Mouse (Mus musculus): ENCODE results near the gene Rnf227.
A peak's percentile ranks its signal among the peaks of the same experiment; 100 is the strongest.
"Not testable (repeated sequence)": the region's sequence is repeated elsewhere in the genome, so short reads cannot be mapped to it uniquely, and the experiment has no call there.

Gene Rnf227

DNA sequence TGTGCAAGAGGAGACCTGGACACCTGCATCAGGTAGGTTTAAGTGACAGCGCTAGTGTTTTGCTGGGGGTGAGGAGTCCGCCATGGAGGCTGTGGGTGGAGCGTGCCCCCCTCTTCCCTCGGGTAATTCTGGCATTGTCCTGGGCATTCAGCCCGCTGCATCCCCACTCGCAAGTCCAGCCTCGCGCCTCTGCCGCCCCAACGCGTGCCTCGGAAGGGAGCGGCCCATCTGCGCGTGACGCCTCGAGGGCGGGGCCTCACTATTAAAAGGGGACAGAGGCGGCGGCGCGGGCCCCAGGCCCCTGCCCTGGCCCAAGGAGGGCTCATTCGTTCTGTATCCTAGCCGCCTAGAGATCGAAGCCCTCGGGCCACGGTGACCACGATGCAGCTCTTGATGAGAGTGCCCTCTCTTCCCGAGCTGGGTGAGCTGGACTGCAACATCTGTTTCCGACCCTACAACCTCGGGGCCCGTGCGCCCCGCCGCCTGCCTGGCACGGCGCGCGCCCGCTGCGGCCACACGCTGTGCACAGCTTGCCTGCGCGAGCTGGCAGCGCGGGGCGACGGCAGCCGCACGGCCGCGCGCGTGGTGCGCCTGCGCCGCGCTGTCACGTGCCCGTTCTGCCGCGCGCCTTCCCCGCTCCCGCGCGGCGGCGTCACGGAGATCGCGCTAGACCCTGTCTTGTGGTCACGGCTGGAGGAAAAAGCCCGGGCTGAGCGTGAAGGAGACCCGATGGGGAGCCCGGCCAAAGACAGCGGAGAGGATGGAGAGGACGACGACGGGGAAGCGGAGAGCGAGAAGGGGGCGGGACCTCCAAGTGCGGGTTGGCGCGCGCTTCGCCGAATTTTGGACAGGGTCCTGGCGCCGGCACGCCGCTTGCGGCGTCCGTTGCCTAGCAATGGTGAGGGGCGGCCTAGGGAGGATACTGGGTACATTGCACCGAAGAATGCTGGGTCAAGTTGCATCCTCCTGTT lies at the start of gene Rnf227:
TSS of gene Rnf227 (plus strand) at position 301 of the 971 bp plus-strand sequence.
- peak; percentile 51 to 53 for DNase-seq (ENCODE audit: low read depth in 2 of 2, low spot score in 2 of 2)

GRCm38 (mm10) chr11:69291111-69291510 lies 49.1 kb upstream of the Rnf227 start:
- no peak for DNase-seq (ENCODE audit: low read depth in 2 of 2, low spot score in 2 of 2)

DNA sequence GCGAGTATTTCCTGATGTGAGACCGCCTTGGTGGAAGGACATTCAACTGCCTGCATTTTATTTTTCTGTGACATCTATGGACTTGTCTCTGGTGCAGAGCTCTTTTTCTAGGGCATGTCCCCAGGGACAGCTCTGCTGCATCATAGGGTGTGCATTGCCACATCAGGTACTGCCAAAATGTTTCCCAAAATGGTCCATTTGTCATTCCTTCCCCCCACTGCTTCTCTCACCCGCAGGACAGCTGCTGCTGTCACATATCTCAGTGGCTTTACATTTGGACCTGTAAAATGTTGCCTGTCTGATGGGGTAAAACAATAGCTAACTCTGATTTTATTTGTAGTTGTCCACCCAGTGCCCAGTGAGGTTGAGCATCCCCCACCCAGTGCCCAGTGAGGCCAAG lies 45.0 kb upstream of the Rnf227 start:
- DNase-seq (ENCODE audit: low read depth in 2 of 2, low spot score in 2 of 2) = no peak

DNA sequence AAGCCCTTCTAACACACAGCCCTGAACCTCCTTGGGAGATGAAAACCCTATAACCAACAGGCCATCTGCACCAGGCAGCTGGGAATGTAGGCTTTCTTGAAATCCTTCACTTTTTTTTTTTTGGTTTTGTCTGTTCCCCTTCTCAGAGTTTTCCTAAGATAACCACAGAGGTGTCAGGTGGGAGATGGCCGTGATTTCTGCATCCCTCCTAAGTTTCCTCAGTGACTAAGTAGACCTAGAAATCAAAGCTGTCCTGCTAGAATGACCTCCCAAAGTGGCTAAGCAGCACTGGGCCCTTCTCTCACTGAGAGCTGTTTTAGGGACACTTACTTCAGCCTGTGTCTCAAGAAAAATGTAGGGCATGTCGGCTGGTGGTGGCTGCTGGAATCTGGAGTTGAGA lies 42.5 kb upstream of the Rnf227 start:
- DNase-seq (ENCODE audit: low read depth in 2 of 2, low spot score in 2 of 2) = no peak

DNA sequence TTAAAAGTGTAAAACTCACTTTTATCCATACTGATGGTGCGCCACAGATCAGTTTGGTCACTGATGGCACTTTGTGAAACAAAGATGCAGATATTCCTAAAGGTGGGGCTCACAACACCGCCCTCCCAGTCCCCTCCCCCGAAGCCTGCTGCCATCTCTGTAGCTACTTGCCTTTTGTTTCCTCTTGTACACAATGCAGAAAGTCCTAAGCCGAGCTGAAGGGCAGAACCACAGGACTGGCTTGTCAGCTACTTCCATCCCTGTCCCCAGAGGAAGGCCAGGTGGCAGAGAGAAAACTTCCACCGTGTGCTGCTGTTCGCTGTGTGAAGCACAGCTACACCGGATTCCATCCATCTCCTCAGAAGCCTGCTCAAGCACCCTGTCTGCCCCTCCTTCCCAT lies 42.0 kb upstream of the Rnf227 start:
- no peak for DNase-seq (ENCODE audit: low read depth in 2 of 2, low spot score in 2 of 2)

- no peak for DNase-seq (ENCODE audit: low read depth in 2 of 2, low spot score in 2 of 2)
These were observed 37.4 kb upstream of the Rnf227 start for GRCm38 (mm10) chr11:69302817-69303216.

- no peak for DNase-seq (ENCODE audit: low read depth in 2 of 2, low spot score in 2 of 2)
These were observed 35.0 kb upstream of the Rnf227 start for GRCm38 (mm10) chr11:69305291-69305690.

DNA sequence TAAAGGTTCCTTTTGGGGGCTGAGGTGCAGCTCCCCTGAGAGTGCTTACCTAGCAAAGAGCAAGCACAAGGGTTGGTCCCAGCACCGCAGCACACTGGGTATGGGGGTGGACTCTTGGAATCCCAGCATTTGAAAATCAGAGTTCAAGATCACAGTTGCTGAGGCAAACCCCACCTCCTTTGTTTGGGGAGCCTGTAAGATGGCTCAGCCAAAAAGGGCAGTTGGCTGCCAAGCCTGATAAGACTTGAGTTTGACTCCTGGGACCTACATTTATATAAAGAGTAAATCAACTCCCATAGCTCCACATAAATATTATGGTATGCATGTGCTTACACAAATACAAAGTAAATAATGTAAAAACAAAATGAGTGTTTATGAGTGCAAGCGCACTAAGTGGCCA lies 34.2 kb upstream of the Rnf227 start:
- DNase-seq (ENCODE audit: low read depth in 2 of 2, low spot score in 2 of 2) = no peak

- DNase-seq (ENCODE audit: low read depth in 2 of 2, low spot score in 2 of 2) = no peak
These were observed 29.0 kb upstream of the Rnf227 start for GRCm38 (mm10) chr11:69311266-69311665.

GRCm38 (mm10) chr11:69316361-69316760 lies 23.9 kb upstream of the Rnf227 start:
- DNase-seq (ENCODE audit: low read depth in 2 of 2, low spot score in 2 of 2) = no peak

DNA sequence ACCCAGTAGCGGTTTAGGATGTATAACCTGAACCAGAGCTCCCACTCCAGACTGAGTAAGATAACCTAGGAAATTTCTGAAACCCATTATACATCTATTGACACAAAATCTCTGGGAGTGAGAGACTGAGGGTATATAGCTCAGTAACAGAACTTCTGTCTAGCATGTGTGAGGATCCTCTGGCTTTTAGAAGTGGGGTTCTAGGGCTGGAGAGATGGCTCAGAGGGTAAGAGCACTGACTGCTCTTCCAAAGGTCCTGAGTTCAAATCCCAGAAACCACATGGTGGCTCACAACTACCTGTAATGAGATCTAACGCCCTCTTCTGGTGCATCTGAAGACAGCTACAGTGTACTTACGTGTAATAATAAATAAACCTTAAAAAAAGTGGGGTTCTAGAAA lies 22.3 kb upstream of the Rnf227 start:
- DNase-seq (ENCODE audit: low read depth in 2 of 2, low spot score in 2 of 2) = not testable (repeated sequence)

- DNase-seq (ENCODE audit: low read depth in 2 of 2, low spot score in 2 of 2) = no peak
These were observed 18.7 kb upstream of the Rnf227 start for GRCm38 (mm10) chr11:69321580-69321979.

- DNase-seq (ENCODE audit: low read depth in 2 of 2, low spot score in 2 of 2) = no peak
These were observed 18.3 kb upstream of the Rnf227 start for GRCm38 (mm10) chr11:69322010-69322409.

DNA sequence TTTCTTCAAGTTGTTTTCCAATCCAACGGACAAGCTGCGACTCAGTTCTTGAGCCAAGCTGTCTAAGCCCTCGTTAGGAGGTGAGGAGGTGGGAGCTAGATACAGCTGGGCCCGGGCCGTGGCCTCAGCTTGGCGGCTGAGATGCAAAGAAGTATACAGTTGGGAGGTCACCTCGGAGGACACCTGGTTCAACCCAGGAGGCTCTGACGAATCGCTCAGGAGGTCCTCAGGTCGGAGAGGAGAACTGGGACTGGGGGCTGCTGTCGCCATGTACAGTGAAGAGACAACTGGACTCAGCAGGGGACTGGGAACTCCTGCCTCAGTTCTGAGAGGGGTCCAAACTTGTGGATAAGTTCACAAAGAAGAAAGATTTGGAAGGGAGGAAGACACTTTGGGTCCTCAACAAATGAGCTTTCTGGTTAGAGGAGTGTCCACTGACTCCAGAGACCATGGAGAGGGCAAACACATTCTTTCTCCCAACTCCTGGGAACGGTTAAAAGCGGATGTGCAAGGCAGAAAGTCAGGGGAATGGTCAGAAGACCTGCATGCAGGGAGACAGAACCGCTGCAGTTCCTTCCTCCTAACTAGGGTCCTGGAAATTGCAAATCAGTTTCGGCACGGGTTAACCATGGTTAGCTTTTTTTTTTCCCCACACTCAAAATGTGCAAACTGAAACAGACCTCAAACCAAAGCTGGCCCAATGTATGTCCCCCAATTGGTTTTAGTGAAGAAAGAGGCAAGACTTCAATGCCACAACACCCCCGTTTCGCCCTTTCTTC lies 17.4 kb upstream of the Rnf227 start:
- DNase-seq (ENCODE audit: low read depth in 2 of 2, low spot score in 2 of 2) = no peak

GRCm38 (mm10) chr11:69323667-69324111 lies 16.6 kb upstream of the Rnf227 start, which contains the start of the genes Cntrob and Trappc1:
Gene Cntrob, minus strand, starts transcription at chr11:69323775.
Gene Trappc1, plus strand, starts transcription at chr11:69323980.
- peak; percentile 98 to 99 for DNase-seq (ENCODE audit: low read depth in 2 of 2, low spot score in 2 of 2)

DNA sequence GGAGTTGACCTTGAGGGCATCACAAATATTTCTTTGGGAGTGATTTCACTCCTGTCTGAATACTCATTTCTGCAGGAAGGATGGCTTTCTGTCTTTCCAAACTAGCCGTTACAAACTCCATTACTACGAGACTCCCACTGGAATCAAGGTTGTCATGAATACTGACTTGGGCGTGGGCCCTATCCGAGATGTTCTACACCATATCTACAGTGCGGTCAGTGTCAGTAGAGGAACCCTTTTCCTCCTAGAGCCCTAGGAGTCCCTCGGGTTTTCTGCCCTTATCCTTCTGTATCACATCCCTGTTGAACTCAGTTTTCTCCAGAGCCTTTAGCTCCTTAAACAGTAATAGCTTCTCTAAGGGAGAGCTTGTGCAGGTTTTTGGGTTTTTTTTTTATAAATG lies 15.5 kb upstream of the Rnf227 start:
- no peak for DNase-seq (ENCODE audit: low read depth in 2 of 2, low spot score in 2 of 2)

- peak; percentile 63 to 76 for DNase-seq (ENCODE audit: low read depth in 2 of 2, low spot score in 2 of 2)
These were observed 14.4 kb upstream of the Rnf227 start, which contains the start of gene Kcnab3 for GRCm38 (mm10) chr11:69325628-69326407. Gene Kcnab3, plus strand, starts transcription at chr11:69326258.

- no peak for DNase-seq (ENCODE audit: low read depth in 2 of 2, low spot score in 2 of 2)
These were observed 13.7 kb upstream of the Rnf227 start for GRCm38 (mm10) chr11:69326408-69327156.

GRCm38 (mm10) chr11:69327157-69327442 lies 13.2 kb upstream of the Rnf227 start:
- DNase-seq (ENCODE audit: low read depth in 2 of 2, low spot score in 2 of 2) = no peak

DNA sequence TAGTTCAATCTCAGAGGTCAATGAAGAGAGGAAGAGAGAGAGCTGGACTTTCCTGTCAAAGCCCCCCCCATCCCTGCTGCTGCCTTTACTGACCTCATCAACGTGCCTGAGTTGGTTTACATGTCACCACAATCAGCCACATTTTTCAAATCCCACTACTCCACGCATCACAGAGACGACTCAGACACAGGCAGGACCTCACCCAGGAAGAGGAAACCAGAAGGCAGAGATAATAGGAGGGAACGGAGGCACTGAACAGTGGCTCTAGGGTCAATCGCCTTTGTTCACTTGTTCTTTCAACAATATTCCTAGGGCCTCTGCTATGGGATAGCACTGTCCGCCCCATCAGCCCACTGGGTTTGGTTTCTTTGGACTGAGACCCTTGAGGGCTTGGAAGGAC lies 12.6 kb upstream of the Rnf227 start:
- no peak for DNase-seq (ENCODE audit: low read depth in 2 of 2, low spot score in 2 of 2)
